Mouse (Mus musculus): ENCODE data around the gene Lrig1.

DNA sequence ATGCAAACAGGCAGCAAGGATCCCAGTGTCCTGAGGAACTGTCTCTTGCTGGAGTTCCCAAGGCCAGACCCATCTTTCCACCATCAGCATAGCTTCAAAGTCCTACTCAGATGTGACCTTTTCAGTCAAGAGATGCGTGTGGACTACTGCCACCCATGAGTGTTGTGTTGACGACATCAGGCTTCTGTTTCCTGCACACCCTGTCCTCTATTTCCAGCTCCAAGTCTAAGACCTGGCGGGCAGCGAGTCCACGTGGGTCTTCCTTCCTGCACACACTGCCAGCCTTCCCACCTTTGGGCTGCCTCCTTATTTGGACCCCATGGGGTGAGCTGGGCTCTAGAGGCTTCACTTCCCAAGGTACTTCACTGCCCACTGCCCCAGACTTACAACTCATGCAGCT, 75.4 kb downstream of the Lrig1 start:
- TF ChIP-seq CTCF (IDR thresholded peaks at IDR 0.05), result no peak
- no peak for TF ChIP-seq POLR2A (IDR thresholded peaks at IDR 0.05; ENCODE audit: insufficient read depth, low read depth, low read length)
- no peak for TF ChIP-seq EP300 (IDR thresholded peaks at IDR 0.05; ENCODE audit: insufficient read depth, low read depth, low read length)
